Mouse (Mus musculus): ENCODE data around the gene Crabp2.

Gene Crabp2

GRCm38 (mm10) chr3:87929341-87930077 is 19.0 kb upstream of the Crabp2 start:
- no peak for DNase-seq

- DNase-seq = peak; percentile 98
Measured at GRCm38 (mm10) chr3:87930078-87930795, 18.2 kb upstream of the Crabp2 start, which contains the start of the genes Isg20l2 and Rrnad1. Gene Isg20l2 (plus strand): TSS chr3:87930314. Gene Rrnad1 (minus strand): TSS chr3:87930717.

GRCm38 (mm10) chr3:87934026-87934425 is 14.4 kb upstream of the Crabp2 start:
- no peak for DNase-seq

GRCm38 (mm10) chr3:87934501-87934900 is 14.0 kb upstream of the Crabp2 start:
- no peak for DNase-seq

GRCm38 (mm10) chr3:87935201-87935600 is 13.3 kb upstream of the Crabp2 start:
- no peak for DNase-seq

- peak; percentile 67 for DNase-seq
Measured at GRCm38 (mm10) chr3:87935776-87936175, 12.7 kb upstream of the Crabp2 start.

GRCm38 (mm10) chr3:87940611-87941010 is 7.9 kb upstream of the Crabp2 start:
- no peak for DNase-seq

- no peak for DNase-seq
Measured at GRCm38 (mm10) chr3:87942471-87942870, 6.0 kb upstream of the Crabp2 start.

GRCm38 (mm10) chr3:87943586-87943985 is 4.9 kb upstream of the Crabp2 start:
- no peak for DNase-seq

GRCm38 (mm10) chr3:87944838-87945600 is 3.4 kb upstream of the Crabp2 start:
- no peak for DNase-seq

GRCm38 (mm10) chr3:87945781-87946540 is 2.5 kb upstream of the Crabp2 start:
- no peak for DNase-seq

GRCm38 (mm10) chr3:87946541-87946860 is 2.0 kb upstream of the Crabp2 start:
- no peak for DNase-seq

- no peak for DNase-seq
Measured at GRCm38 (mm10) chr3:87947056-87947810, 1.2 kb upstream of the Crabp2 start.

- DNase-seq = no peak
Measured at GRCm38 (mm10) chr3:87947811-87948199, 661 bp upstream of the Crabp2 start.

GRCm38 (mm10) chr3:87949266-87949954 is 944 bp downstream of the Crabp2 start:
- no peak for DNase-seq

GRCm38 (mm10) chr3:87949955-87950515 is 1.6 kb downstream of the Crabp2 start:
- DNase-seq = no peak

GRCm38 (mm10) chr3:87951946-87952345 is 3.5 kb downstream of the Crabp2 start:
- no peak for DNase-seq

- no peak for DNase-seq
Measured at GRCm38 (mm10) chr3:87952440-87952839, 4.0 kb downstream of the Crabp2 start.

GRCm38 (mm10) chr3:87958056-87958455 is 9.6 kb downstream of the Crabp2 start:
- no peak for DNase-seq

GRCm38 (mm10) chr3:87958476-87958875 is 10.0 kb downstream of the Crabp2 start:
- no peak for DNase-seq

- no peak for DNase-seq
Measured at GRCm38 (mm10) chr3:87958967-87959366, 10.5 kb downstream of the Crabp2 start.
